Mouse (Mus musculus): ENCODE measurements around the gene Sh3bgrl. TPM values are rescaled to one million over a fixed set of nuclear protein-coding genes. Genes with fewer than 3 reads are reported as not detected.
A peak's percentile ranks its signal among the peaks of the same experiment; 100 is the strongest.
"Not testable (repeated sequence)": the region's sequence is repeated elsewhere in the genome, so short reads cannot be mapped to it uniquely, and the experiment has no call there.

Gene Sh3bgrl
- total and polyA plus RNA-seq, 3 experiments, result 25.0 to 148 (median 82.5) TPM

DNA sequence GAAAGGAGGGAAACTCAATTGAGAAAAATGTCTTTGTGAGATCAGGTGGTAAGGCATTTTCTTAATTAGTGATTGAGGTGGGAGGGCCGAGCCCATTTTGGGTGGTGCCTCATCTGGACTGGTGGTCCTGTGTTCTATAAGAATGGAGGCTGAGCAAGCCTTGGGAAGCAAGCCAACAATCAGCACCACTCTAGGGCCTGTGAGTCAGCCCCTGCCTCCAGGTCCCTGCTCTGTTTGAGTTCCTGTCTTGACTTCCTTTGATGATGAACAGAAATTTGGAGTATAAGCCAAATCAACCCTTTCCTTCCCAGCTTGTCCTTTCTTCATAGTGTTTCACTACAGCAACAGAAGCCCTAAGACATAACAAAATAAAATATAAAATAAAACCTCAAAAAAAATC lies 19.4 kb upstream of the Sh3bgrl start:
- in situ Hi-C loops (cut with MboI; ENCODE audit: low pct_ligation_motif_present, low pct_unique_long_range_greater_than_20kb, low sequenced_read_pairs), result loop anchor here (5.0 kb wide), 1 partner anchor 63 kb away; the partner anchor contains the start of gene Hmgn5
- dilution Hi-C loops (cut with MboI; ENCODE audit: extremely low pct_ligation_motif_present, extremely low pct_unique_long_range_greater_than_20kb, low sequenced_read_pairs), result no loop called here
- no peaks in the 10 kb centered on the region for H3K27me3 ChIP-seq (replicated peaks)
- TF ChIP-seq NELFE (IDR thresholded peaks at IDR 0.05; ENCODE audit: low read depth, low read length) (no peak), E2F4 (IDR thresholded peaks at IDR 0.05; ENCODE audit: insufficient replicate concordance, low read depth, low read length) (no peak), KAT2A (IDR thresholded peaks at IDR 0.05; ENCODE audit: insufficient replicate concordance, low read length) (no peak), ZNF384 (IDR thresholded peaks at IDR 0.05; ENCODE audit: low read depth, low read length) (no peak), NRF1 (IDR thresholded peaks at IDR 0.05; ENCODE audit: low read depth, low read length) (no peak), TCF12 (IDR thresholded peaks at IDR 0.05; ENCODE audit: low read depth, low read length) (no peak), GABPA (IDR thresholded peaks at IDR 0.05; ENCODE audit: insufficient replicate concordance, low read depth, low read length) (no peak), MAFK (IDR thresholded peaks at IDR 0.05; ENCODE audit: insufficient replicate concordance, low read length) (no peak), RAD21 (IDR thresholded peaks at IDR 0.05; ENCODE audit: low read depth, low read length) (no peak), USF1 (IDR thresholded peaks at IDR 0.05; ENCODE audit: low read depth, low read length) (no peak), JUN (IDR thresholded peaks at IDR 0.05; ENCODE audit: insufficient read depth, low read depth, low read length) (no peak), JUND (conservative IDR thresholded peaks at IDR 0.05; ENCODE audit: low read depth, low read length) (no peak)
- H3K79me2 ChIP-seq (replicated peaks; ENCODE audit: control insufficient read depth, extremely low read depth, insufficient read depth, poor library complexity, severe bottlenecking), result no peaks in the 10 kb centered on the region
- H3K9me3 ChIP-seq (replicated peaks; ENCODE audit: low read length), result no peaks in the 10 kb centered on the region
- no peak for DNase-seq (ENCODE audit: extremely low read depth)
- no peak overlapping the region for H3K4me2 ChIP-seq (ENCODE audit: insufficient read depth, low read depth, poor library complexity, severe bottlenecking)
- no peak overlapping the region for H3K27ac ChIP-seq (ENCODE audit: insufficient read depth, low read depth)
- H3K4me3 ChIP-seq (replicated peaks in 1 of 3; ENCODE audit: low read depth in 2 of 3, low read length in 2 of 3, poor library complexity in 1 of 3), result no peak overlapping the region
- H3K36me3 ChIP-seq (replicated peaks in 1 of 2; ENCODE audit: control insufficient read depth in 1 of 2, insufficient read depth in 1 of 2, low read length in 1 of 2), result no peaks in the 10 kb centered on the region
- H3K4me1 ChIP-seq (ENCODE audit: control insufficient read depth in 1 of 2, insufficient read depth in 2 of 2), result peaks cover 0 to 3% of the 10 kb centered on the region in 2 experiments; a peak in 2 of 4 replicates
- no peak overlapping the region for H3K9ac ChIP-seq (ENCODE audit: insufficient read depth, low read depth)

DNA sequence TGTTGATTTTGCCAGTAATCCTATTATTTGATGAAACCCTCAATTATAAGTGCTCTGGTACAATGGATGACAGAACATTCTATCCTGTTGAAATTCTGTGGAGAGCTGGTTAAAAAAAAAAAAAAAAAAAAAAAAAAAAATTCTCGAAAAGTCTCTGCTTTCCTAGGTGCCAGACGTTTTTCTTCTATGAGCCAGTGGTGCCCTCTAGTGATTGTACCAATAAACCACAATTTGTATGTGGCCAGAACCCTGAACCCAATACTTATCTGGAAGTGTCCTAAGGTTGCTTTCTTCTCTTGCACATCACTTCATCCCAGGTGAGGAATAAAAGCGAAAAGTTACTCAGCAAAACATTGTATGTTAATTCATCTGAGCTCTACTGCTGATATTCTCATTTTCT lies 18.8 kb upstream of the Sh3bgrl start:
- Histone ChIP-seq H3K27ac (ENCODE audit: insufficient read depth, low read depth) (no peak overlapping the region), H3K27me3 (replicated peaks) (no peaks in the 10 kb centered on the region), H3K9ac (ENCODE audit: insufficient read depth, low read depth) (no peak overlapping the region), H3K4me3 (replicated peaks in 1 of 3; ENCODE audit: low read depth in 2 of 3, low read length in 2 of 3, poor library complexity in 1 of 3) (no peak overlapping the region), H3K4me2 (ENCODE audit: insufficient read depth, low read depth, poor library complexity, severe bottlenecking) (no peak overlapping the region), H3K36me3 (replicated peaks in 1 of 2; ENCODE audit: control insufficient read depth in 1 of 2, insufficient read depth in 1 of 2, low read length in 1 of 2) (no peaks in the 10 kb centered on the region), H3K9me3 (replicated peaks; ENCODE audit: low read length) (no peaks in the 10 kb centered on the region), H3K79me2 (replicated peaks; ENCODE audit: control insufficient read depth, extremely low read depth, insufficient read depth, poor library complexity, severe bottlenecking) (no peaks in the 10 kb centered on the region), H3K4me1 (ENCODE audit: control insufficient read depth in 1 of 2, insufficient read depth in 2 of 2) (peaks cover 0 to 3% of the 10 kb centered on the region in 2 experiments; a peak in 2 of 4 replicates)
- TF ChIP-seq POLR2A (IDR thresholded peaks at IDR 0.05; ENCODE audit: low read depth, low read length) (no peak), CTCF (conservative IDR thresholded peaks at IDR 0.05 in 1 of 2, IDR thresholded peaks at IDR 0.05 in 1 of 2; ENCODE audit: low read depth in 2 of 2, low read length in 2 of 2) (peak in 1 of 2 experiments; percentile 74; a peak in 2 of 4 replicates), IRF4 (IDR thresholded peaks at IDR 0.05; ENCODE audit: low read depth, low read length) (no peak), JUN (IDR thresholded peaks at IDR 0.05; ENCODE audit: insufficient read depth, low read depth, low read length) (no peak), TBP (conservative IDR thresholded peaks at IDR 0.05; ENCODE audit: low read depth, low read length) (no peak), SMC3 (IDR thresholded peaks at IDR 0.05; ENCODE audit: low read depth, low read length) (peak; percentile 60), ZNF384 (IDR thresholded peaks at IDR 0.05; ENCODE audit: low read depth, low read length) (peak; percentile 98), MAZ (IDR thresholded peaks at IDR 0.05; ENCODE audit: low read depth, low read length) (no peak), RCOR1 (conservative IDR thresholded peaks at IDR 0.05; ENCODE audit: low read depth, low read length) (no peak), USF2 (conservative IDR thresholded peaks at IDR 0.05; ENCODE audit: low read depth, low read length) (no peak), NELFE (IDR thresholded peaks at IDR 0.05; ENCODE audit: low read depth, low read length) (no peak), JUND (conservative IDR thresholded peaks at IDR 0.05; ENCODE audit: low read depth, low read length) (no peak), HCFC1 (IDR thresholded peaks at IDR 0.05; ENCODE audit: low read depth, low read length) (no peak), MEF2A (IDR thresholded peaks at IDR 0.05; ENCODE audit: borderline replicate concordance, low read depth, low read length) (no peak), RAD21 (IDR thresholded peaks at IDR 0.05; ENCODE audit: low read depth, low read length) (peak; percentile 79), E2F4 (IDR thresholded peaks at IDR 0.05; ENCODE audit: insufficient replicate concordance, low read depth, low read length) (no peak), CHD2 (IDR thresholded peaks at IDR 0.05; ENCODE audit: low read length) (no peak)
- peak; percentile 46 for DNase-seq (ENCODE audit: extremely low read depth)
- in situ Hi-C loops (cut with MboI; ENCODE audit: low pct_ligation_motif_present, low pct_unique_long_range_greater_than_20kb, low sequenced_read_pairs), result loop anchor here (5.0 kb wide), 1 partner anchor 64 kb away; the partner anchor contains the start of gene Hmgn5
- dilution Hi-C loops (cut with MboI; ENCODE audit: extremely low pct_ligation_motif_present, extremely low pct_unique_long_range_greater_than_20kb, low sequenced_read_pairs), result no loop called here

GRCm38 (mm10) chrX:109079354-109079753 lies 15.8 kb upstream of the Sh3bgrl start:
- in situ Hi-C loops (cut with MboI; ENCODE audit: low pct_ligation_motif_present, low pct_unique_long_range_greater_than_20kb, low sequenced_read_pairs), result loop anchor here (5.0 kb wide), 1 partner anchor 67 kb away; the partner anchor contains the start of gene Hmgn5
- H3K4me2 ChIP-seq (ENCODE audit: insufficient read depth, low read depth, poor library complexity, severe bottlenecking); H3K79me2 ChIP-seq (replicated peaks; ENCODE audit: control insufficient read depth, extremely low read depth, insufficient read depth, poor library complexity, severe bottlenecking); H3K27ac ChIP-seq (ENCODE audit: insufficient read depth, low read depth); H3K36me3 ChIP-seq (replicated peaks in 1 of 2; ENCODE audit: control insufficient read depth in 1 of 2, insufficient read depth in 1 of 2, low read length in 1 of 2); H3K4me3 ChIP-seq (replicated peaks in 1 of 3; ENCODE audit: low read depth in 2 of 3, low read length in 2 of 3, poor library complexity in 1 of 3); H3K9ac ChIP-seq (ENCODE audit: insufficient read depth, low read depth); H3K4me1 ChIP-seq (ENCODE audit: control insufficient read depth in 1 of 2, insufficient read depth in 2 of 2); dilution Hi-C loops (cut with MboI; ENCODE audit: extremely low pct_ligation_motif_present, extremely low pct_unique_long_range_greater_than_20kb, low sequenced_read_pairs); H3K9me3 ChIP-seq (replicated peaks; ENCODE audit: low read length); DNase-seq (ENCODE audit: extremely low read depth); H3K27me3 ChIP-seq (replicated peaks): not testable (repeated sequence)

All from CH12.LX (cell line).